Mouse (Mus musculus) forebrain, embryonic 11.5 days (tissue): ENCODE results near the gene Gp6. TPM values are rescaled to one million over a fixed set of nuclear protein-coding genes. Genes with fewer than 3 reads are reported as not detected.
A peak's percentile ranks its signal among the peaks of the same experiment; 100 is the strongest.
"Not testable (repeated sequence)": the region's sequence is repeated elsewhere in the genome, so short reads cannot be mapped to it uniquely, and the experiment has no call there.

Source experiments
- ATAC-seq: fragments of 200-750 bp; cut with Nextera tagmentation; replicated peaks from 2 replicates; pipeline ENCODE4 v1.8.0; 2017; ENCODE audit warnings: moderate TSS enrichment; ENCODE audit not compliant: low FRiP score
- DNase-seq: peaks from one replicate; pipeline ENCODE4 v3.0.0-alpha.2; 2017; ENCODE audit warnings: low spot score
- H3K27ac ChIP-seq: fragments of 300-500 bp; sonication (generic); 2 replicates; pipeline ENCODE4 v1.5.1; 2014; ENCODE audit warnings: low read depth, low read length
- H3K27me3 ChIP-seq: fragments of 300-500 bp; sonication (generic); 2 replicates; pipeline ENCODE4 v1.6.1; 2014; ENCODE audit warnings: mild to moderate bottlenecking, low read length, mixed read lengths; ENCODE audit not compliant: control insufficient read depth, insufficient read depth
- H3K36me3 ChIP-seq: fragments of 300-500 bp; sonication (generic); 2 replicates; pipeline ENCODE4 v1.6.1; 2014; ENCODE audit warnings: mild to moderate bottlenecking, low read length, moderate library complexity, mixed read lengths; ENCODE audit not compliant: control insufficient read depth, insufficient read depth
- H3K4me1 ChIP-seq: fragments of 300-500 bp; sonication (generic); replicated peaks from 2 replicates; pipeline ENCODE4 v1.6.1; 2014; ENCODE audit warnings: low read length, mixed read lengths; ENCODE audit not compliant: control insufficient read depth, insufficient read depth
- H3K4me2 ChIP-seq: fragments of 300-500 bp; sonication (generic); 2 replicates; pipeline ENCODE4 v1.6.1; 2014; ENCODE audit warnings: low read depth, mild to moderate bottlenecking, low read length, moderate library complexity, mixed read lengths; ENCODE audit not compliant: severe bottlenecking
- H3K4me3 ChIP-seq: fragments of 300-500 bp; sonication (generic); 2 replicates; pipeline ENCODE4 v1.5.1; 2014; ENCODE audit warnings: low read depth, low read length
- H3K9ac ChIP-seq: fragments of 300-500 bp; sonication (generic); 2 replicates; pipeline ENCODE4 v1.6.1; 2014; ENCODE audit warnings: low read length
- H3K9me3 ChIP-seq: fragments of 300-500 bp; sonication (generic); 2 replicates; pipeline ENCODE4 v1.6.1; 2016; ENCODE audit warnings: low read length, mixed read lengths; ENCODE audit not compliant: control insufficient read depth
- WGBS: fragments of 180-500 bp; shearing (Covaris S2); extraction: QIAGEN DNeasy Blood & Tissue Kit; methylation state at CpG from one replicate; pipeline ENCODE4 v1.1.7; 2014; 5-methylcytosine and 5-hydroxymethylcytosine counted together
- microRNA-seq: library from miRNA; unstranded; fragments of <30 nt; microRNA quantifications from one replicate; pipeline ENCODE4, GENCODE M21; 2016; ENCODE audit not compliant: insufficient number of aligned reads
- polyA plus RNA-seq: library from polyadenylated mRNA; unstranded; fragments of >200 nt; fragmentation: Nextera tagmentation; extraction: Ambion mirVana; gene quantifications from 2 replicates; pipeline ENCODE4 v1.2.1, GENCODE M21; 2014

Gp6 gene
- polyA plus RNA-seq, 1 experiment from 2014 or later = 0.28 TPM

DNA sequence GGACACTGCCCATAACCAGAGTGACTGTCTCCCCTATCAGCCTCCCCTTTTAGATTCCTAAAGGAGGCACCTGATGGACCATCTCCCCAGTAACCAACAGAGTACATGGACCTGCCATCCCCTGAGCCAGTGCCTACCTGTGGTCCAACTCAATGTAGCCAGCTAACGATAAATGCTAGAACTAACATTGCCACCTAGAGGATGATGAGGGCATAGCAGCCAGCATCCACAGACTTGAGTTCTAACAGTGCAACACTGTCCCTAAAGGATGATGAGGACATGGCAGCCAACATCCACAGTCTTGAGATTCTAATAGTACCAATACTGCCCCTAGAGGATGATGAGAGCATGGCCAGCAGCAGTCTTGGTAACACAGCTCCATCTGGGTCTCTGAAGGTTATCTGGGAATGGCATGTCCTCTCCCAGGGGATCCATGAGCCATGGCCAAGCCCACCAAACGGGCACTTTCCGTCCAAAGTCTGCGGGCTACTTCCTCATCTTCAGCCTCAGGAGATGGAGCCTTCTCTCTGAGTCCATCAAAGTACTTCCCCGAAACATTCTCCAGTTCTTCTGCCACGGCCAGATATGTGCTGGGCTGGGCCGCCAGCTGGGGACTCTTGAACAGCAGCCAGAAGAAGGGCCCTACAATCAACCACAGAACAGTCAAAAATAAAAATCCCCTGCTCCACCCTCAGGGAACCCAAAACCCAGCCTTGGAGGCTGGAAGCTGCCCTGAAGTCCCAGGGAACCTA lies 29.8 kb upstream of the Gp6 start:
- DNase-seq = peak; percentile 91
- Histone ChIP-seq H3K9ac (no peak overlapping the region), H3K9me3 (no peaks in the 10 kb centered on the region), H3K4me2 (no peak overlapping the region), H3K36me3 (no peaks in the 10 kb centered on the region; the same call in 1 of the 2 replicates), H3K4me1 (no peaks in the 10 kb centered on the region), H3K27me3 (no peaks in the 10 kb centered on the region), H3K27ac (no peak overlapping the region), H3K4me3 (no peak overlapping the region)
- 79% methylated on average over 7 of the region's 7 CpGs for WGBS
- ATAC-seq = peak; percentile 90

DNA sequence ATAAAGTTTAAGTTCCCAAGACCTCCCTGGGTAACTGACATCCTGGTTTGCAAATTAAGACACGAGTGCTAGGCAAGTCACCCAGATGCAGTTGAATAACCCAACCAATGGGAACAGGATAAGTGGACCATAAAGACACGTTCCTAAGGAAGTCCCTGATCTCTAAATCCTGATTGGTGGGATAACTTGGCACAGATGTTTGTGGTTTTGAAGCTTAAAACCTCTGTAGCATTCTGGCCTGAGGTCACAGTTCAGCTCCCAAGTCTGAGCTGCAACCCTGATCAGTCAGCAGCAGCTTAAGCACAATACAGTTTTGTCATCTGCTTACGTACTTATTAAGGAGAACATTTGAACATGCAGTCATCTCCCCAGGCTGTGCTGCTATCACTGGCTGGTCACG lies 22.7 kb upstream of the Gp6 start:
- Histone ChIP-seq H3K27me3 (no peaks in the 10 kb centered on the region), H3K4me1 (no peaks in the 10 kb centered on the region), H3K9me3 (no peaks in the 10 kb centered on the region), H3K4me2 (no peak overlapping the region), H3K4me3 (no peak overlapping the region), H3K36me3 (no peaks in the 10 kb centered on the region), H3K9ac (no peak overlapping the region), H3K27ac (no peak overlapping the region)
- DNase-seq (no peak), ATAC-seq (no peak)
- WGBS = 75% methylated on average over 4 of the region's 4 CpGs

DNA sequence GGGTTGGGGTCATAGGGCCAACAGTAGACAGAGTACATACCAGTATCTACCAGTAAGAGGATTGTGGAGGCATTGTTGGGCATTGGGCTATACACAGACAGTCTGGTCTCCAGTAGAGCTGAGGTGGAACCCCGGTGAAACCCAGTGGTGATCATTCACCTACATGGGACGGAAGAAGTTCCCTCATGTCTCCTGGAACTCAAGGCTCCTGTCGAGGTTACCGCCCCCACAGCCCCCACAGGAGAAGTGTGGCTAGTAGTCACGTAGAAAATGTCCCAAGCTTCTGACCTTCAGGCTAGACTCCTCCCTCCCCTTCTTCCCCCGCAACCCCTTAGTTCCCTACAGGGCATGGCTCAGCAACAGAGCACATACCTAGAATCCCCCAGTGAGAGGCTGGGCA lies 22.1 kb upstream of the Gp6 start:
- no peak overlapping the region for H3K4me3 ChIP-seq
- H3K27ac ChIP-seq = no peak overlapping the region
- no peaks in the 10 kb centered on the region for H3K36me3 ChIP-seq
- ATAC-seq (no peak), DNase-seq (no peak)
- whole genome bisulfite sequencing = 87% methylated on average over 6 of the region's 6 CpGs
- H3K4me2 ChIP-seq = no peak overlapping the region
- H3K27me3 ChIP-seq = no peaks in the 10 kb centered on the region
- no peaks in the 10 kb centered on the region for H3K9me3 ChIP-seq
- H3K4me1 ChIP-seq = no peaks in the 10 kb centered on the region
- no peak overlapping the region for H3K9ac ChIP-seq

DNA sequence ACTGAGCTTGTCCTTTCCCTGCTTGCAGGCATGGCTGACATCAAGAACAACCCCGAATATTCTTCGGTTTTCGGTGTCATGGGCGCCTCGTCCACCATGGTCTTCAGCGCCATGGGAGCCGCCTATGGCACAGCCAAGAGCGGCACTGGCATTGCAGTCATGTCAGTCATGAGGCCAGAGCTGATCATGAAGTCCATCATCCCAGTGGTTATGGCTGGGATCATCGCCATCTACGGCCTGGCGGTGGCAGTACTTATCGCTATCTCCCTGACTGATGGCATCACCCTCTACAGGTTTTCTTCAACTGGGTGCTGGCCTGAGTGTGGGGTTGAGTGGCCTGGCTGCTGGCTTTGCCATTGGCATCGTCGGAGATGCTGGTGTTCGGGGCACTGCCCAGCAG lies 14.9 kb upstream of the Gp6 start:
- not testable (repeated sequence) for H3K36me3 ChIP-seq, H3K4me2 ChIP-seq
- 95% methylated on average over 15 of the region's 15 CpGs for WGBS

DNA sequence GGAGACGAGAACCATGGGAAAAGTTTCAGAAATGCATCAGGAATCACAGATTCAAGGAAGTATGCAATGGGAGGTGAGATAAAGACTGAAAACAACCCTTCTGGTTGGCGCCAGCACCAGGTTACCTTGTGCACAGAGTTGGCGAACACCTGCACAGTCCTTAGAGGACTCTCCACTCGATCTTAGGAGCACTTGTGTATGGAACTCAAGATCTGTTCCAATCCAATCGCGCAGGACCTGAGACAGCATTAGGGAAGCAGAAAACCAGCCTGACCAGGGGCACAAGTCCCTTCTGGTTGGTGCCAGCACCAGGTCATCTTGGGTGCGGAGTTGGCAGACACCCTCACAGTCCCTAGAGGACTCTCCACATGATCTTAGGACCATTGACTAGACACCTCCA lies 24.0 kb downstream of the Gp6 start:
- WGBS = 89% methylated on average over 7 of the region's 7 CpGs

More for the DNA sequence above, 14.9 kb upstream of the Gp6 start:
- H3K9me3 ChIP-seq, H3K27ac ChIP-seq, ATAC-seq, H3K4me1 ChIP-seq, H3K9ac ChIP-seq, H3K4me3 ChIP-seq, H3K27me3 ChIP-seq, DNase-seq: not testable (repeated sequence)

DNA sequence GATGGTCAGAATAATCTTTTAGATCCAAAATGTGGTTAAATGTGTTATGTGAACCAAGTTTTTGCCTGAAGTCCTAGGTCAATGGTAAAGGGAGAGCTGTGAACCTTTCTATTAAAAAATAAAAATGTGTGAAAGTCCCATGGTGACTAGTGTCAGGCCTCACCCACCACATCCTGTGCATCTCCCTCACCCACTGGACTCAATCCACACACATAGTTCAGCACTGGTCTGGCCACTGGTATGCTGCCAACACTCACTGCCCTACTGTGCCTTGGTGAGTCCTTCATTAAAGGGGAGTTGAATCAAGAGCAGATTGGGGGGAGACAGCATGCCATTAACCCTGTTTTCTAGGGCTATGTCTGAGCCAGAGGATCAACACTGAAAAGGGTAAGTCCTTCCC lies 60.0 kb downstream of the Gp6 start, which contains the start of gene Ncr1:
Gene Ncr1 (plus strand): TSS at position 216 of the 400 bp plus-strand sequence.
- no peaks in the 10 kb centered on the region for H3K36me3 ChIP-seq
- H3K27me3 ChIP-seq = no peaks in the 10 kb centered on the region
- H3K4me2 ChIP-seq = no peak within 1 kb of the TSS
- DNase-seq = no peak
- H3K9me3 ChIP-seq = no peaks in the 10 kb centered on the region
- no peak within 1 kb of the TSS for H3K27ac ChIP-seq
- H3K4me1 ChIP-seq = no peaks in the 10 kb centered on the region
- no peak within 1 kb of the TSS for H3K4me3 ChIP-seq
- no peak for ATAC-seq
- H3K9ac ChIP-seq = no peak within 1 kb of the TSS

More for the DNA sequence above, 24.0 kb downstream of the Gp6 start:
- ATAC-seq (no peak), DNase-seq (no peak)
- H3K4me1 ChIP-seq = no peaks in the 10 kb centered on the region
- no peak overlapping the region for H3K4me2 ChIP-seq
- H3K9me3 ChIP-seq = no peaks in the 10 kb centered on the region
- H3K36me3 ChIP-seq = no peaks in the 10 kb centered on the region
- no peak overlapping the region for H3K27ac ChIP-seq
- H3K4me3 ChIP-seq = no peak overlapping the region
- no peak overlapping the region for H3K9ac ChIP-seq
- no peaks in the 10 kb centered on the region for H3K27me3 ChIP-seq

DNA sequence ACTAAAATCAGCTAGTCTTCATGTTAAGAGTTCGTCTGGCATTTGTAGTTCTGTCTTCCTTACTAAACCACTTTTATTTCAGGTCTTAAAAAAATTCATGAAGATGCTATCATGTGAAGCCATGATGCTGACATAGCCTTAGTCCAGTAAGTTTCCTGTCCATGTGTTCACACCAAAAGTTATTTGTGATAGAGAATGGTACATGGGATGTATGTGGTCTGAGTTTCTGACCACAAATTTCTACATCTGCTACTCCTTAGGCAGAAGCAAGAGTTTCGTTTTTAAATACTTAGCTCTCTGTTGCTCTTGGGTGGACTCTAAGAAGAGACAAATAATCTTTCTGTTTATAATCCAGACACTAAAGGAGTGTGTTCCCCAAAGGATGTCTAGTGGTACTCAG lies 74.2 kb downstream of the Gp6 start:
- ATAC-seq (no peak), DNase-seq (no peak)
- Histone ChIP-seq H3K9ac (no peak overlapping the region), H3K9me3 (no peaks in the 10 kb centered on the region), H3K4me1 (no peaks in the 10 kb centered on the region), H3K36me3 (no peaks in the 10 kb centered on the region), H3K4me3 (no peak overlapping the region), H3K4me2 (no peak overlapping the region), H3K27me3 (no peaks in the 10 kb centered on the region), H3K27ac (no peak overlapping the region)
- WGBS = 73% methylated on average over 2 of the region's 2 CpGs

Small RNA genes lying within 50 kb of the gene (microRNA-seq; reads per million reads assigned to microRNA genes)
- gene Gm24605 (not detected), gene Gm24752 (not detected), gene Gm25349 (not detected)

Other genes starting within 250 kb of the Gp6 start
- 1.6 and 2.7 TPM in 2 replicates for gene Leng9, start 247.4 kb downstream of the Gp6 start, polyA plus RNA-seq
- 16.2 and 17.8 TPM in 2 replicates for gene Cdc42ep5, start 232.9 kb downstream of the Gp6 start, polyA plus RNA-seq
- gene Lilra5, start 160.0 kb downstream of the Gp6 start, polyA plus RNA-seq = 0.16 TPM in 1 of 2 replicates, not detected in the other
- not detected in 2 replicates for gene Ncr1, start 60.0 kb downstream of the Gp6 start, polyA plus RNA-seq
- 28.4 and 31.0 TPM in 2 replicates for gene Rdh13, start 47.9 kb upstream of the Gp6 start, polyA plus RNA-seq
- gene Eps8l1, start 62.9 kb upstream of the Gp6 start, polyA plus RNA-seq = 3.3 and 3.8 TPM in 2 replicates
- 46.8 and 48.6 TPM in 2 replicates for gene Ppp1r12c, start 103.9 kb upstream of the Gp6 start, polyA plus RNA-seq
- gene Tnnt1, start 118.6 kb upstream of the Gp6 start, polyA plus RNA-seq = 4.2 and 5.6 TPM in 2 replicates
- 1.8 and 2.4 TPM in 2 replicates for gene Tnni3, start 126.5 kb upstream of the Gp6 start, polyA plus RNA-seq
- 1.4 and 2.0 TPM in 2 replicates for gene Dnaaf3, start 134.7 kb upstream of the Gp6 start, polyA plus RNA-seq
- gene Syt5, start 149.8 kb upstream of the Gp6 start, polyA plus RNA-seq = 13.5 and 15.3 TPM in 2 replicates
- gene Ptprh, start 206.3 kb upstream of the Gp6 start, polyA plus RNA-seq = not detected in 2 replicates
- gene Tmem86b, start 233.7 kb upstream of the Gp6 start, polyA plus RNA-seq = 2.3 and 3.4 TPM in 2 replicates